Mouse (Mus musculus) MEL (cell line): Measurements from ENCODE around the gene Tanc1. TPM values are rescaled to one million over a fixed set of nuclear protein-coding genes. Genes with fewer than 3 reads are reported as not detected.

Experiments
- DNase-seq: peaks from one replicate; pipeline ENCODE4 v3.0.0; 2011; ENCODE audit warnings: low read depth, low spot score
- H3K27ac ChIP-seq: 2 replicates; pipeline ENCODE4 v1.5.1; 2012; ENCODE audit warnings: low read depth, mild to moderate bottlenecking, control low read depth, low read length, moderate library complexity; ENCODE audit not compliant: control insufficient read depth
- H3K27me3 ChIP-seq, 2 experiments: fragments of 150-350 bp in 1 of 2; sonication (generic) in 1 of 2; 2 replicates each; pipeline ENCODE4 v1.6.1; 2012; ENCODE audit warnings: low read length in 2 of 2, mild to moderate bottlenecking in 2 of 2, improper control_type of control experiment in 1 of 2, moderate library complexity in 1 of 2; ENCODE audit not compliant: insufficient read depth in 2 of 2, control insufficient read depth in 1 of 2
- H3K36me3 ChIP-seq, 2 experiments: 2 replicates each; pipeline ENCODE4 v1.6.1; 2012 to 2014; ENCODE audit warnings: low read length in 2 of 2, improper control_type of control experiment in 1 of 2, inconsistent platforms in 1 of 2, mild to moderate bottlenecking in 1 of 2; ENCODE audit not compliant: insufficient read depth in 2 of 2, control insufficient read depth in 1 of 2
- H3K4me1 ChIP-seq, 2 experiments: fragments of 150-350 bp in 1 of 2; sonication (generic) in 1 of 2; 2 replicates each; pipeline ENCODE4 v1.6.1; 2012; ENCODE audit warnings: low read length in 2 of 2, improper control_type of control experiment in 1 of 2, mild to moderate bottlenecking in 1 of 2; ENCODE audit not compliant: insufficient read depth in 2 of 2, control insufficient read depth in 1 of 2
- H3K4me3 ChIP-seq, 2 experiments: fragments of 150-350 bp in 1 of 2; sonication (generic) in 1 of 2; 2 replicates each; pipeline ENCODE4 v1.5.1; 2012; ENCODE audit warnings: low read depth in 2 of 2, low read length in 2 of 2, mild to moderate bottlenecking in 2 of 2, moderate library complexity in 2 of 2, control low read depth in 1 of 2, improper control_type of control experiment in 1 of 2; ENCODE audit not compliant: control insufficient read depth in 1 of 2, insufficient read depth in 1 of 2
- H3K79me2 ChIP-seq: 2 replicates; pipeline ENCODE4 v1.6.1; 2012; ENCODE audit warnings: mild to moderate bottlenecking, low read length, moderate library complexity; ENCODE audit not compliant: control insufficient read depth, poor library complexity, insufficient read depth
- H3K9ac ChIP-seq: 2 replicates; pipeline ENCODE4 v1.6.1; 2012; ENCODE audit warnings: low read depth, mild to moderate bottlenecking, control low read depth, low read length, moderate library complexity; ENCODE audit not compliant: control insufficient read depth, poor library complexity, severe bottlenecking
- H3K9me3 ChIP-seq: fragments of 150-350 bp; sonication (generic); replicated peaks from 2 replicates; pipeline ENCODE4 v1.6.1; 2012; ENCODE audit warnings: mild to moderate bottlenecking, low read length, improper control_type of control experiment, moderate library complexity; ENCODE audit not compliant: insufficient read depth
- E2F4 ChIP-seq: IDR thresholded peaks from 2 replicates; pipeline ENCODE4 v1.6.1; 2011; ENCODE audit warnings: low read depth, low read length, improper control_type of control experiment, borderline replicate concordance
- ETS1 ChIP-seq: IDR thresholded peaks from 2 replicates; pipeline ENCODE4 v1.6.1; 2012; ENCODE audit warnings: low read depth, mild to moderate bottlenecking, inconsistent platforms, low read length, improper control_type of control experiment, moderate library complexity
- JUND ChIP-seq: IDR thresholded peaks from 2 replicates; pipeline ENCODE4 v1.6.1; 2011; ENCODE audit warnings: low read depth, mild to moderate bottlenecking, improper control_type of control experiment, low read length
- MAX ChIP-seq: IDR thresholded peaks from 2 replicates; pipeline ENCODE4 v1.6.1; 2011; ENCODE audit warnings: low read length, improper control_type of control experiment
- MXI1 ChIP-seq: IDR thresholded peaks from 2 replicates; pipeline ENCODE4 v1.6.1; 2011; ENCODE audit warnings: mild to moderate bottlenecking, low read depth, low read length, improper control_type of control experiment
- NELFE ChIP-seq: IDR thresholded peaks from 2 replicates; pipeline ENCODE4 v1.6.1; 2011; ENCODE audit warnings: low read depth, low read length, improper control_type of control experiment
- SMC3 ChIP-seq: IDR thresholded peaks from 2 replicates; pipeline ENCODE4 v1.6.1; 2011; ENCODE audit warnings: low read depth, low read length, improper control_type of control experiment
- TAL1 ChIP-seq: IDR thresholded peaks from 2 replicates; pipeline ENCODE4 v1.6.1; 2012; ENCODE audit warnings: mild to moderate bottlenecking, inconsistent platforms, low read length, moderate library complexity, mixed read lengths
- TBP ChIP-seq: IDR thresholded peaks from 2 replicates; pipeline ENCODE4 v1.8.0; 2011; ENCODE audit warnings: low read depth, low read length, improper control_type of control experiment
- UBTF ChIP-seq: IDR thresholded peaks from 2 replicates; pipeline ENCODE4 v1.6.1; 2012; ENCODE audit warnings: low read depth, mild to moderate bottlenecking, inconsistent platforms, low read length, improper control_type of control experiment, moderate library complexity, borderline replicate concordance; ENCODE audit not compliant: insufficient read depth
- USF1 ChIP-seq: IDR thresholded peaks from 2 replicates; pipeline ENCODE4 v1.6.1; 2014; ENCODE audit warnings: low read depth, mild to moderate bottlenecking, inconsistent platforms, low read length, improper control_type of control experiment, moderate library complexity
- ZC3H11A ChIP-seq: IDR thresholded peaks from 2 replicates; pipeline ENCODE4 v1.6.1; 2012; ENCODE audit warnings: low read depth, mild to moderate bottlenecking, inconsistent platforms, low read length, improper control_type of control experiment
- ZNF384 ChIP-seq: IDR thresholded peaks from 2 replicates; pipeline ENCODE4 v1.6.1; 2012; ENCODE audit warnings: low read depth, mild to moderate bottlenecking, inconsistent platforms, low read length, improper control_type of control experiment
- polyA plus RNA-seq, 2 experiments: library from polyadenylated mRNA; stranded (reverse) in 1 of 2; unstranded in 1 of 2; fragments of >175 nt in 1 of 2; fragments of >200 nt in 1 of 2; gene quantifications; 2 replicates each; pipeline versions ENCODE4 v1.2.1 to v1.2.4; 2012; ENCODE audit warnings: low replicate concordance in 2 of 2, low read depth in 1 of 2; ENCODE audit not compliant: insufficient read length in 2 of 2, insufficient read depth in 1 of 2, missing spikeins in 1 of 2
- total RNA-seq: library from RNA; depleted of rRNA; stranded (reverse); fragments of 300-350 nt; gene quantifications from 2 replicates; pipeline ENCODE4 v1.2.3, GENCODE M21; 2012

The Tanc1 gene
- total and polyA plus RNA-seq, 3 experiments: 0.54 to 0.78 TPM; not detected in 1

GRCm38 (mm10) chr2:59760731-59761130, 148.9 kb downstream of the Tanc1 start:
- TF ChIP-seq UBTF (no peak), TAL1 (no peak), NELFE (no peak), MAX (no peak), JUND (no peak), E2F4 (no peak), MXI1 (no peak), ZC3H11A (no peak)
- DNase-seq: no peak
- no peaks in the 10 kb centered on the region for H3K36me3 ChIP-seq
- no peaks in the 10 kb centered on the region for H3K9me3 ChIP-seq
- no peaks in the 10 kb centered on the region; a peak in 1 of 4 replicates for H3K27me3 ChIP-seq
- H3K9ac ChIP-seq: no peak overlapping the region
- no peak overlapping the region for H3K4me3 ChIP-seq
- H3K27ac ChIP-seq: no peak overlapping the region
- H3K4me1 ChIP-seq: no peaks in the 10 kb centered on the region
- H3K79me2 ChIP-seq: no peaks in the 10 kb centered on the region

- DNase-seq: no peak
- Histone ChIP-seq H3K4me1 (no peaks in the 10 kb centered on the region), H3K9ac (no peak overlapping the region), H3K36me3 (no peaks in the 10 kb centered on the region), H3K4me3 (no peak overlapping the region), H3K9me3 (no peaks in the 10 kb centered on the region), H3K79me2 (no peaks in the 10 kb centered on the region), H3K27me3 (no peaks in the 10 kb centered on the region; a peak in 1 of 4 replicates), H3K27ac (no peak overlapping the region)
- no peak for TF ChIP-seq NELFE
- TF ChIP-seq ZNF384: no peak
- no peak for TF ChIP-seq SMC3
- TF ChIP-seq USF1: no peak
These were observed 149.3 kb downstream of the Tanc1 start for GRCm38 (mm10) chr2:59761183-59761582.

GRCm38 (mm10) chr2:59762277-59762676, 150.4 kb downstream of the Tanc1 start:
- Histone ChIP-seq H3K4me1 (no peaks in the 10 kb centered on the region), H3K9ac (no peak overlapping the region), H3K27ac (no peak overlapping the region), H3K9me3 (no peaks in the 10 kb centered on the region), H3K4me3 (no peak overlapping the region), H3K79me2 (no peaks in the 10 kb centered on the region), H3K36me3 (no peaks in the 10 kb centered on the region), H3K27me3 (no peaks in the 10 kb centered on the region; a peak in 1 of 4 replicates)
- no peak for TF ChIP-seq MAX
- TF ChIP-seq MXI1: no peak
- TF ChIP-seq ETS1: no peak
- TF ChIP-seq NELFE: no peak
- no peak for TF ChIP-seq TBP
- no peak for DNase-seq
